Mouse (Mus musculus) kidney, postnatal 0 days (tissue): Measurements from ENCODE around the gene Olfr1338. TPM values are rescaled to one million over a fixed set of nuclear protein-coding genes. Genes with fewer than 3 reads are reported as not detected.

Experiments
- ATAC-seq: fragments of 200-750 bp; cut with Nextera tagmentation; replicated peaks from 2 replicates; pipeline ENCODE4 v1.8.0; 2017; ENCODE audit warnings: low read depth, moderate number of reproducible peaks, moderate TSS enrichment, moderate library complexity; ENCODE audit not compliant: low FRiP score
- DNase-seq: peaks from one replicate; pipeline ENCODE4 v3.0.0-alpha.2; 2016; ENCODE audit warnings: low spot score
- H3K27ac ChIP-seq: fragments of 300-500 bp; sonication (generic); 2 replicates; pipeline ENCODE4 v1.5.1; 2014; ENCODE audit warnings: mild to moderate bottlenecking
- H3K27me3 ChIP-seq: fragments of 300-500 bp; sonication (generic); 2 replicates; pipeline ENCODE4 v1.6.1; 2014; ENCODE audit warnings: low read length, mixed read lengths; ENCODE audit not compliant: insufficient read depth
- H3K36me3 ChIP-seq: fragments of 300-500 bp; sonication (generic); 2 replicates; pipeline ENCODE4 v1.6.1; 2014; ENCODE audit warnings: low read length, mixed read lengths; ENCODE audit not compliant: insufficient read depth
- H3K4me1 ChIP-seq: fragments of 300-500 bp; sonication (generic); replicated peaks from 2 replicates; pipeline ENCODE4 v1.6.1; 2014; ENCODE audit warnings: antibody characterized with exemption, low read length, mixed read lengths; ENCODE audit not compliant: insufficient read depth
- H3K4me2 ChIP-seq: fragments of 300-500 bp; sonication (generic); 2 replicates; pipeline ENCODE4 v1.6.1; 2014; ENCODE audit warnings: mild to moderate bottlenecking, low read length, moderate library complexity, mixed read lengths
- H3K4me3 ChIP-seq: fragments of 300-500 bp; sonication (generic); replicated peaks from 2 replicates; pipeline ENCODE4 v1.5.1; 2014; ENCODE audit warnings: low read depth, low read length
- H3K9ac ChIP-seq: fragments of 300-500 bp; sonication (generic); 2 replicates; pipeline ENCODE4 v1.6.1; 2014; ENCODE audit warnings: low read depth, low read length
- H3K9me3 ChIP-seq: fragments of 300-500 bp; sonication (generic); replicated peaks from 2 replicates; pipeline ENCODE4 v1.6.1; 2016; ENCODE audit warnings: low read length, inconsistent platforms, mixed read lengths
- CTCF ChIP-seq: IDR thresholded peaks from 2 replicates; pipeline ENCODE4 v1.5.1; 2016; ENCODE audit warnings: antibody characterized with exemption, low read depth, mild to moderate bottlenecking, moderate library complexity
- WGBS: fragments of 180-500 bp; shearing (Covaris S2); extraction: QIAGEN DNeasy Blood & Tissue Kit; methylation state at CpG from one replicate; pipeline ENCODE4 v1.1.7; 2014; 5-methylcytosine and 5-hydroxymethylcytosine counted together
- polyA plus RNA-seq: library from polyadenylated mRNA; unstranded; fragments of >200 nt; fragmentation: Nextera tagmentation; extraction: Ambion mirVana; gene quantifications from 2 replicates; pipeline ENCODE4 v1.2.1, GENCODE M21; 2015

The Olfr1338 gene
- polyA plus RNA-seq, 1 experiment from 2014 or later: not detected

GRCm38 (mm10) chr4:118721742-118722483, 36.6 kb downstream of the Olfr1338 start:
- Histone ChIP-seq H3K36me3 (no peaks in the 10 kb centered on the region), H3K9ac (no peak overlapping the region), H3K9me3 (no peaks in the 10 kb centered on the region), H3K4me3 (no peak overlapping the region), H3K27ac (no peak overlapping the region), H3K4me2 (no peak overlapping the region), H3K4me1 (no peaks in the 10 kb centered on the region), H3K27me3 (no peaks in the 10 kb centered on the region)
- 55% methylated on average over 10 of the region's 10 CpGs for WGBS
- DNase-seq: peak; percentile 68
- no peak for ATAC-seq
- no peak for TF ChIP-seq CTCF

GRCm38 (mm10) chr4:118719838-118720237, 38.7 kb downstream of the Olfr1338 start, which contains the start of gene Olfr1340:
Gene Olfr1340, plus strand, starts transcription at chr4:118720138.
- Histone ChIP-seq H3K27me3 (no peaks in the 10 kb centered on the region), H3K9ac (no peak within 1 kb of the TSS), H3K4me1 (no peaks in the 10 kb centered on the region), H3K9me3 (no peaks in the 10 kb centered on the region), H3K4me3 (no peak within 1 kb of the TSS), H3K4me2 (no peak within 1 kb of the TSS), H3K36me3 (no peaks in the 10 kb centered on the region), H3K27ac (no peak within 1 kb of the TSS)
- no peak for TF ChIP-seq CTCF
- no peak for ATAC-seq
- DNase-seq: no peak

GRCm38 (mm10) chr4:118711656-118712055, 46.9 kb downstream of the Olfr1338 start:
- Histone ChIP-seq H3K36me3 (no peaks in the 10 kb centered on the region), H3K27me3 (no peaks in the 10 kb centered on the region), H3K4me3 (no peak overlapping the region), H3K9ac (no peak overlapping the region), H3K27ac (no peak overlapping the region), H3K4me2 (no peak overlapping the region), H3K4me1 (no peaks in the 10 kb centered on the region), H3K9me3 (no peaks in the 10 kb centered on the region)
- ATAC-seq (no peak), DNase-seq (no peak)
- WGBS: 48% methylated on average over 1 of the region's 1 CpGs
- no peak for TF ChIP-seq CTCF

DNA sequence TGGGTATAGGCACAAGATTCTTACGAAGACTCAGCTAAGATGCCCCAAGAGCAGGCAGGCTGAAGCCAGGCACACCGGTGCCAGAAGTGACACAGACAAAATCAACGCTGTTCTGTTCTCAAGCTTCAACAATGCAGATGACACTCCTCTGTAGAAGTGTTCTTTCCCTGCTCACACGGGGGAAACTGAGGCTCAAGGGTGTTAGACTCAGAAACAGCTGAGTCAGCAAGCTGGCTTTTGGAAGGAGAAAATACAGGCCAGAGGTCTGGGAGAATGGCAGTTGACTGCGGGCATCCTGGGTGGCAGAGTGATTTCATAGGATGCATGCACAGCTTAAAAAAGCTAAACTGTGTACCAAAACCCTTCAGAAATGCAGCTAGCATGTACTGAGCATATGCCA, 50.5 kb downstream of the Olfr1338 start:
- WGBS: 78% methylated on average over 5 of the region's 5 CpGs
- Histone ChIP-seq H3K36me3 (no peaks in the 10 kb centered on the region), H3K4me1 (no peaks in the 10 kb centered on the region), H3K4me3 (no peak overlapping the region), H3K27me3 (no peaks in the 10 kb centered on the region), H3K4me2 (no peak overlapping the region), H3K9me3 (no peaks in the 10 kb centered on the region), H3K27ac (no peak overlapping the region), H3K9ac (no peak overlapping the region)
- DNase-seq (no peak), ATAC-seq (no peak)
- no peak for TF ChIP-seq CTCF

DNA sequence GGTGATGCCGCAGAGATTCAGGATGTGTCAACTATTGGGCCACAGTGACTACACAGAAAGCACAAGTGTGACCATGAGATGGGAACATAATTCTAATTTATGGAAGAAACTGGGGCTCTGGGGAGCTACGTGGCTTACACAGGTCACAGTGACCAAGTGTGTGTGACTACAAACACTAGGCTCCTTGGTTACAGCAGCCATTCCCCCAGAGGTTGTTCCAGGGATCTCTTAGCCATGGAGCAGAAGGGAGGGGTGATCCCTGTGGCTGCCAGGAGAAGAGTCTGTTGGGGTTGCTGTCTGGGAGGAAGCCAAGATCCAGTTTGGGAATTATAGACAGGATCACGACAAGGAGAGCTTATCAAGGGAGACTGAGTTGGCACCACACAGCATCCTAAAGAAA, 55.3 kb downstream of the Olfr1338 start, which contains the start of gene Olfr1341:
Gene Olfr1341 (plus strand): TSS at position 301 of the 400 bp plus-strand sequence.
- Histone ChIP-seq H3K9ac (no peak within 1 kb of the TSS), H3K36me3 (no peaks in the 10 kb centered on the region), H3K9me3 (no peaks in the 10 kb centered on the region), H3K4me1 (no peaks in the 10 kb centered on the region), H3K4me3 (no peak within 1 kb of the TSS), H3K27ac (no peak within 1 kb of the TSS), H3K27me3 (no peaks in the 10 kb centered on the region), H3K4me2 (no peak within 1 kb of the TSS)
- ATAC-seq: no peak
- DNase-seq: no peak
- no peak for TF ChIP-seq CTCF
- WGBS: 74% methylated on average over 3 of the region's 3 CpGs

Other genes starting within 250 kb of the Olfr1338 start
- gene 2610528J11Rik, start 231.7 kb downstream of the Olfr1338 start, polyA plus RNA-seq: 63.3 and 66.5 TPM in 2 replicates
- 11.3 and 12.3 TPM in 2 replicates for gene Tmem125, start 214.7 kb downstream of the Olfr1338 start, polyA plus RNA-seq
- gene Cfap57, start 138.0 kb downstream of the Olfr1338 start, polyA plus RNA-seq: 0.04 and 0.09 TPM in 2 replicates
- gene Ebna1bp2, start 137.9 kb downstream of the Olfr1338 start, polyA plus RNA-seq: 139 and 150 TPM in 2 replicates
- gene Olfr62, start 99.8 kb downstream of the Olfr1338 start, polyA plus RNA-seq: not detected in 2 replicates
- gene Olfr1342, start 66.0 kb downstream of the Olfr1338 start, polyA plus RNA-seq: 0.03 and 0.13 TPM in 2 replicates
- gene Olfr1341, start 55.2 kb downstream of the Olfr1338 start, polyA plus RNA-seq: not detected in 2 replicates
- gene Olfr1340, start 38.6 kb downstream of the Olfr1338 start, polyA plus RNA-seq: not detected in 2 replicates
- not detected in 2 replicates for gene Olfr1339, start 26.6 kb downstream of the Olfr1338 start, polyA plus RNA-seq
- not detected in 2 replicates for gene Olfr1337, start 23.8 kb upstream of the Olfr1338 start, polyA plus RNA-seq
- not detected in 2 replicates for gene Olfr1335, start 51.2 kb upstream of the Olfr1338 start, polyA plus RNA-seq
- not detected in 2 replicates for gene Olfr1333, start 77.5 kb upstream of the Olfr1338 start, polyA plus RNA-seq
- gene Olfr1331, start 105.9 kb upstream of the Olfr1338 start, polyA plus RNA-seq: not detected in 2 replicates
- gene Olfr1330, start 129.9 kb upstream of the Olfr1338 start, polyA plus RNA-seq: not detected in 2 replicates
- not detected in 2 replicates for gene Olfr1329, start 158.7 kb upstream of the Olfr1338 start, polyA plus RNA-seq
- gene Olfr1328, start 179.9 kb upstream of the Olfr1338 start, polyA plus RNA-seq: not detected in 2 replicates
- gene Lao1, start 202.8 kb upstream of the Olfr1338 start, polyA plus RNA-seq: not detected in 2 replicates